ENCODE assay signal across 38 mouse cellular contexts in the genomic region with DNA sequence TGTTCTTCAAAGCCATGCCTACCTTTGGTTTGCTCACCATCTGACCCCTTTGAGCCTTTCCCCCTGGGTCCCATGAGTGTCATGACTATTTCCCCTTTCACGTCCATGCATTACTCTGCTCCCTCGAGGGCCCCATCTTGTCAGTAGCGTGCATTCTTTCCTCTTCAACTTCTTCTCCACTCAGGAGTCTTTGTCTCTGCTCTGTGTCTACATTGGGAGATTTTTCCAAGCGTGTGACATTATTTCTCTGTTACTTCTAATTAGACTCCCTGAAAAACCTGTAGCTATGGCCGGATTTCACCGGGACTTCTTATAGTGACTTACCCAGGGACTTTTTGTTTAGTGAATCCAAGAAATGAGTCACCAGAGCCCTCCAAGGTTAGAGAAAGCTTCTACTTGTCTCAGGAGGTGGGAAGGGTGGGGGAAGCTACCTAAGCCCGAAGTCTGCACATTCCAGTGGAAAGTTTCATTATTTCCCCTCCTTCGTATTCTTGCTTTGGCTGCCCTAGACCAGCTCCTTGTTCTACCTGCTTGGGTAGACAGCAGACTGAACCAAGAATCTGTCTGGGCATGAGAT. TPM values are rescaled to one million over a fixed set of nuclear protein-coding genes. Genes with fewer than 3 reads are reported as not detected.
"Had no signal": no experiment of that assay in that cellular context is flagged by ENCODE, and none has a peak within 500 bp of the region (broad histone marks: within the 10 kb centered on the region; RNA-seq: fewer than 3 reads in every experiment).

No protein-coding gene starts in this region.

- H3K27me3 ChIP-seq: heart, embryonic 12.5 days; hindbrain, embryonic 12.5 days; intestine, embryonic 15.5 days; limb, embryonic 12.5 days; liver, embryonic 13.5 days; liver, embryonic 15.5 days had no signal

- H3K9ac ChIP-seq: heart, embryonic 12.5 days; hindbrain, embryonic 12.5 days; hindbrain, embryonic 14.5 days; intestine, embryonic 15.5 days; limb, embryonic 12.5 days; liver, embryonic 13.5 days; liver, embryonic 15.5 days had no signal

- H3K4me2 ChIP-seq: heart, embryonic 12.5 days; hindbrain, embryonic 12.5 days; hindbrain, embryonic 14.5 days; intestine, embryonic 15.5 days; limb, embryonic 12.5 days; liver, embryonic 11.5 days; liver, embryonic 13.5 days; liver, embryonic 15.5 days had no signal

- H3K36me3 ChIP-seq: heart, embryonic 12.5 days; hindbrain, embryonic 10.5 days; hindbrain, embryonic 12.5 days; intestine, embryonic 15.5 days; limb, embryonic 10.5 days; limb, embryonic 12.5 days; liver, embryonic 13.5 days; liver, embryonic 15.5 days had no signal

- H3K9me3 ChIP-seq: heart, embryonic 12.5 days; hindbrain, embryonic 10.5 days; hindbrain, embryonic 12.5 days; intestine, embryonic 15.5 days; limb, embryonic 10.5 days; limb, embryonic 12.5 days; liver, embryonic 13.5 days; liver, embryonic 15.5 days had no signal

- H3K27ac ChIP-seq: gastrocnemius, adult 2 months; hindbrain, embryonic 10.5 days; hindbrain, embryonic 12.5 days; hindbrain, embryonic 14.5 days; intestine, embryonic 15.5 days; layer of hippocampus, adult 2 months; left cerebral cortex, adult 2 months; limb, embryonic 10.5 days; limb, embryonic 12.5 days; liver, embryonic 13.5 days; liver, embryonic 15.5 days had no signal

- DNase-seq: gastrocnemius, adult 2 months; gastrocnemius, postnatal 10 days; gastrocnemius, postnatal 25 days; heart, adult 18-20 months; heart, postnatal 10 days; heart, postnatal 4 days; kidney, adult 18-20 months; kidney, adult 8-10 months; kidney, postnatal 10 days; kidney, postnatal 25 days; kidney, postnatal 4 days; liver; liver, embryonic 13.5 days had no signal

- ATAC-seq: hindbrain, embryonic 16.5 days; inflammation-experienced regulatory T-cells, adult 6 months; intestine, embryonic 15.5 days; intestine, postnatal 0 days had no signal

- H3K4me1 ChIP-seq: heart, embryonic 12.5 days; hindbrain, embryonic 10.5 days; hindbrain, embryonic 12.5 days; intestine, embryonic 15.5 days; limb, embryonic 10.5 days; limb, embryonic 12.5 days; liver, embryonic 13.5 days; liver, embryonic 15.5 days had no signal

- H3K4me3 ChIP-seq: gastrocnemius, adult 2 months; heart, embryonic 12.5 days; hindbrain, embryonic 10.5 days; hindbrain, embryonic 12.5 days; intestine, embryonic 15.5 days; layer of hippocampus, adult 2 months; left cerebral cortex, adult 2 months; limb, embryonic 10.5 days; limb, embryonic 12.5 days; liver, embryonic 13.5 days; liver, embryonic 15.5 days had no signal

RNA-seq across cellular contexts. Expression of a gene that starts 14.6 kb away (rescaled TPM):
- total RNA-seq: gastrocnemius, adult 2 months; gastrocnemius, postnatal 10 days; gastrocnemius, postnatal 25 days; gastrocnemius, postnatal 4 days; granulocyte monocyte progenitor cell, adult 5-6 weeks; heart, adult 18-20 months; heart, postnatal 10 days; heart, postnatal 25 days; heart, postnatal 4 days; layer of hippocampus, adult 2 months; layer of hippocampus, postnatal 10 days; layer of hippocampus, postnatal 25 days; left cerebral cortex, adult 2 months; left cerebral cortex, postnatal 14 days; left cerebral cortex, postnatal 36 days had no signal
- polyA plus RNA-seq: heart, embryonic 12.5 days; heart, embryonic 14.5 days; heart, embryonic 16.5 days; hindbrain, embryonic 10.5 days; hindbrain, embryonic 12.5 days; hindbrain, embryonic 14.5 days; hindbrain, embryonic 16.5 days; intestine, embryonic 15.5 days; intestine, postnatal 0 days; kidney, embryonic 14.5 days; kidney, embryonic 16.5 days; limb, embryonic 10.5 days; limb, embryonic 12.5 days; liver, embryonic 11.5 days; liver, embryonic 13.5 days; liver, embryonic 15.5 days had no signal

RNA-seq across cellular contexts. Expression of a gene that starts 46.2 kb away (rescaled TPM):
- total RNA-seq: granulocyte monocyte progenitor cell, adult 5-6 weeks had no signal
